Mouse (Mus musculus) macrophage (primary cell): ENCODE data around the gene Stac. TPM values are rescaled to one million over a fixed set of nuclear protein-coding genes. Genes with fewer than 3 reads are reported as not detected.

Experiments
- H3K27ac ChIP-seq: fragments of 350-480 bp; formaldehyde crosslinking; 2 replicates; pipeline ENCODE4 v1.9.0; 2021
- H3K36me3 ChIP-seq: fragments of 350-480 bp; formaldehyde crosslinking; 2 replicates; pipeline ENCODE4 v1.9.0; 2021; ENCODE audit errors: inconsistent target
- H3K4me3 ChIP-seq: fragments of 350-480 bp; formaldehyde crosslinking; 2 replicates; pipeline ENCODE4 v1.9.0; 2021; ENCODE audit errors: inconsistent target
- H3K79me2 ChIP-seq: fragments of 350-480 bp; formaldehyde crosslinking; 2 replicates; pipeline ENCODE4 v1.9.0; 2021; ENCODE audit errors: inconsistent target
- WGBS: methylation state at CpG from one replicate; pipeline ENCODE4 v1.1.7; 2026; ENCODE audit warnings: inconsistent platforms; ENCODE audit not compliant: missing documents; 5-methylcytosine and 5-hydroxymethylcytosine counted together
- polyA plus RNA-seq: library from polyadenylated mRNA; stranded (reverse); fragments of 250-400 nt; gene quantifications from 3 replicates; pipeline ENCODE4 v1.2.4, GENCODE M21; 2018; ENCODE audit warnings: inconsistent platforms
- total RNA-seq, 78 experiments: library from RNA; depleted of rRNA; stranded (reverse); fragments of 250-400 nt; gene quantifications; 1 replicate in 9 of 78; 2 replicates in 24 of 78; 3 replicates in 43 of 78; 4 replicates in 2 of 78; pipeline ENCODE4 v1.2.4; 2018; ENCODE audit warnings: inconsistent platforms in 56 of 78

Gene Stac
- total RNA-seq (2018; cell fraction: chromatin; rRNA removed) = not detected
- not detected for total RNA-seq (2018; cell fraction: cytosol; rRNA removed)
- total RNA-seq (2018; cell fraction: nucleus; rRNA removed) = not detected
- not detected in 3 replicates for polyA plus RNA-seq

DNA sequence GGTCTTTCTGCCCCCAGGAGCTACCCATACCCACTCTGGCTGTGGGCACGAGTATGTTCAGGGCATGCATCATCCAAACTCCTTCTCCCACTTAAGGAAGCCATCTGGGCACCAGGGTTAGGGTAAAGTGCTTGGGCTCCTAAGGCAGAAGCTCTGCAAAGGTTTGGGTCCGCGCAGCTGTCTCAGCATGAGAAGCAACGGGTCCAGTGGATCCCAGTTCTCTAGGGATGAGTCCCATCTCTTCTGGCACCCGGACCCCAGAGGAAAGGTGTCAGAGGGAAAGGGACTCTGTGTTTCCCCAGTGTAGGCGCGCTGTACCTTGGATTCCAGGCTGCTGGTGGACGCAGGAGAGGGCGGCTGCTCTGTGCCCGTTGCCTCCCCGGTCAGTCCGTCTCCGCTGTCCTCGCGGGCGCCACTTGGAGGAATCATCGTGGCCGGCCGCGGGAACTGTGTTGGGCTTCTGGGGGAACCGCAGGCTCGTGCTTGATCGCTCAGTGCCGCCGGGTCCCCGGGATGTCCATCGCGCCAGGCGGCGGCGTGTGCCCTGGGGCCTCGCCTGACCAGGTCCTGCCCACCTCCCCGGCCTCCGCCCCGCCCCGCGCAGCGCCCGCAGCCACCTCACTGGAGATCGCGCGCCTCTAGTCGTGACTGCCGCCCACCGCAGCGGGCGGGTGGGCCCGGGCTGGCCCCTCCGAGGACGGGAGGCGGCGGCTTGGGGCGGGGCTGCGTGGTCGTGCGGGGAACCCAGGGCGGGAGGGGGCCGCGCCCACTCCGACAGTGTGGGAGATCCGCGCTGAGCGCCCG lies at the start of gene Stac:
Stac (minus strand) TSS at position 669 of the 804 bp plus-strand sequence.
- Histone ChIP-seq H3K36me3 (no peaks in the 10 kb centered on the region), H3K4me3 (no peak within 1 kb of the TSS), H3K79me2 (no peaks in the 10 kb centered on the region), H3K27ac (no peak within 1 kb of the TSS)
- 6% methylated on average over 64 of the region's 64 CpGs for WGBS

DNA sequence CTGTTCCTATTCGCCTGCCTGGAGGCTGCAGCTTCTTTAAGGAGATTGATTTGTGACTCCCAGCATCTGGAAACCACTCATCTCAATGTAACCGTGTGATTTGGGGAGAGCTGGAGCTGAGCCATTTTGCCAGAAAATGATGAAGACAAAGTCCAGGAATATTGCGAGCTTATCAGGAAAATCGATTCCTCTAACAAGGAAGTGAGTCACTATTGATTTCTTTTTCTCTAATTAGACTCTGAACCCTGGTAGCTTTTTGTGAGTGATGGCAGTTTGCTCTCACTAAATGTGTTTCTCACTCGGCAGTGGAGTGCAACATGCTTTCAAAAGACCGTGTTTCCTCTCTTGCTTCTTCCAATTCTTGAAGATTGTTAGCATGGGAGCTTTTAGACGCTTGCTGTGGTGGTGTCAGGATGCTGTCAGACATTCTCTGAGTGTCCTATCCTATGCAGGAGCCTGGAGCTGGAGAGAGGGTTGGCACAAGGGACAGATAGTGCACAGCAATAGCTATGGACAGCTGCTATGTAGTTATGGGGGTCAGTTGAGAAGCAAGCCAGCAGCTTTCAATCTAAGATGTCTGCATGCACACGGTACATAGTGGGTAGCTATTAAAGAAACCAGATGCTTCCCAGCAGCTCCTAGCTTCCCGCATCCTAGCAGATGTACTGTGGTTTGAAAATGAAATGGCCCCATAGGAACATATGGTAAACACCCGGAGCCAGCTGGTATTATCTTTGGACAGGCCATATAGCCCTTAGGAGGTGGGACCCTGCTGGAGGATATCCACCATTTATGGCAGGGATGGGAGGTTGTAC lies 49.5 kb upstream of the Stac start:
- Histone ChIP-seq H3K79me2 (no peaks in the 10 kb centered on the region), H3K27ac (no peak overlapping the region), H3K36me3 (no peaks in the 10 kb centered on the region), H3K4me3 (no peak overlapping the region)
- 88% methylated on average over 10 of the region's 10 CpGs for WGBS

DNA sequence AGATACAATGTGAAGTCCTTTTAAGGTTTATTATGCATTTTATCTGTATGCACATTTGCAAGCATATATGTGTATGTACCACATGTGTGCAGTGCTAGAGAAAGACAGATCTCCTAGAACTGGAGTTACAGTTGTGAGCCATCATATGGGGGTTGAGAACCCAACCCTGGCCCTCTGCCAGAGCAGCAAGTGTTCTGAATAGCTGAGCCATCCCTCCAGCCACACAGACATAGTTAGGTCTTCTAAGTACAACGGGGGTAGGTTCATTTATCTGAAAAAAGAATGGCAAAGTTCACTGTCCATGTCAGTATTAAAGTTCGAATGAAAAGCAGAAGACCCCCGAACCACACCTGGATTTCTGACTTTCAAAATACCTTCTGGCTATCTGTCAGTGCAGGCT lies 48.9 kb upstream of the Stac start:
- Histone ChIP-seq H3K79me2 (no peaks in the 10 kb centered on the region), H3K36me3 (no peaks in the 10 kb centered on the region), H3K4me3 (no peak overlapping the region), H3K27ac (no peak overlapping the region)
- 81% methylated on average over 3 of the region's 3 CpGs for WGBS

DNA sequence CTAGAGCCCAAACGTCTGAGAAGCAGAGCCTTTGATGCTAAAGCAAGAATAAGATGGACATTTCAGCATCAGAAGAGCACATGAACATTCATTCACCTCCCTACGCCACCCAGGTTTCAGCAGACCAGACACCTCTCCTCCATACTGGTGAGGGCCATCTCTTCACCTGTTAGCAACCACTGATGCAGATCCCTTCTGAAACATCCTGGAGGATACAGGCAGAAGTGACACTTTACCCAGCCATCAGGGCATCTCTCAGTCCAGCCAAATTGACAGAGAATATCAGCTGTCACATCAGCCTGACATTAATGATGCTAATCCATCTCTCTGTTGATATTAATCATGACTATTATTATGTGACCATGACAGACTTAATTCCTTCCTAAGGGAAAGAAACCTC lies 47.6 kb upstream of the Stac start:
- H3K27ac ChIP-seq = no peak overlapping the region
- no peak overlapping the region for H3K4me3 ChIP-seq
- no peaks in the 10 kb centered on the region for H3K36me3 ChIP-seq
- H3K79me2 ChIP-seq = no peaks in the 10 kb centered on the region
- 74% methylated on average over 2 of the region's 2 CpGs for WGBS

DNA sequence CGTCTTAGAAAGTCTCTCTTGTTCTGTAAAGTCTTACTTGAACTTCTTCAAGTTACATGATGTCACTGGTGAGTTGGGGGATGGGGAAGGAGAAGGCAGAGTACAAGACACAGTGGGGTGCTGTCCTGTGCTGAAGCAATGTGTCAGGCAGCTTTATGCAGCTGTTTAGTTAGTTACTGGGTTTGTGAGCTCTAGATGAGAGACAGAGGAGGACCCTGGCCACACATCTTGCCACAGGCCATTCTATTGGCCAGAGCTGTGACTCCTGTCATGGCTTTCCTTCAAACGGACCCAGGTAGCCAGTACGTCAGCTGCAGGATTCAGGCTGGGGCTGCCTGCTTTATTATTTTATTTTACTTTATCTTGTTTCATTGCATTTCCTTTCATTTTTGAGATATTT lies 45.8 kb upstream of the Stac start:
- Histone ChIP-seq H3K27ac (no peak overlapping the region), H3K79me2 (no peaks in the 10 kb centered on the region), H3K4me3 (no peak overlapping the region), H3K36me3 (no peaks in the 10 kb centered on the region)
- WGBS = 92% methylated on average over 3 of the region's 3 CpGs

DNA sequence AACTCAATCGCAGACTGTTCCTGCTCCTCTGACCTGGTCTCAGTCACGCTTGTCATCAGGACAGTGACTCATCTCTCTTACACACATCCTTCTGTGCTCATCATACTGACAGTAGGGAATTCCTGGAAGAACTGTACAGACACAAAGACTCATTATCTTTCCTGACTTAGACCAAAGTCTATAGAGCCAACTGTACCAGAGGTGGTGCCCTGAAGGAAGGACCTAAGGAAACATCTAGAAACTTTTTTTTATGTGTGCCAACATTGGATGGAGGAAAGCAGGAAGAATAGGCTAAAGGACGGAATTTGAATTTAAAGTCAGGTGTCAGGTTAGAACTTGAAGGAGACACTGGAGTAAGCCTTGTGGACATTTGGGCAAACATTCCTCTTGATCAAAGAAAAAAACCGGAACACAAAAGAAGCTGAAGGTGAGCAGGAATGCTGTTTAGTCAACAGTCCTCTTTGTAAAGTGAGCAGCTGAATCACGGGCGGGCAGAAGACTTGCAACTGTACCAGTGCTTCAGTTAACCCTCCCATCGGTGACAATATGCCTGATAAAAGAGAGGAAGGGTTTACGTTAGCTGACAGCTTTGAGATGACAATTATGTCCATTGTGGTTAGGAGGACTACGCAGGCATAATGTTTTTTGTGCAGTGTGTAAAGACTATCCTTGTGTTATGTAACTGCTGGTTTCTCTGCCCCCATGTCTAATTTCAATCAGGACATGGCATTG lies 42.0 kb upstream of the Stac start:
- WGBS = 82% methylated on average over 9 of the region's 9 CpGs
- H3K27ac ChIP-seq = no peak overlapping the region
- no peaks in the 10 kb centered on the region for H3K79me2 ChIP-seq
- H3K36me3 ChIP-seq = no peaks in the 10 kb centered on the region
- H3K4me3 ChIP-seq = no peak overlapping the region

DNA sequence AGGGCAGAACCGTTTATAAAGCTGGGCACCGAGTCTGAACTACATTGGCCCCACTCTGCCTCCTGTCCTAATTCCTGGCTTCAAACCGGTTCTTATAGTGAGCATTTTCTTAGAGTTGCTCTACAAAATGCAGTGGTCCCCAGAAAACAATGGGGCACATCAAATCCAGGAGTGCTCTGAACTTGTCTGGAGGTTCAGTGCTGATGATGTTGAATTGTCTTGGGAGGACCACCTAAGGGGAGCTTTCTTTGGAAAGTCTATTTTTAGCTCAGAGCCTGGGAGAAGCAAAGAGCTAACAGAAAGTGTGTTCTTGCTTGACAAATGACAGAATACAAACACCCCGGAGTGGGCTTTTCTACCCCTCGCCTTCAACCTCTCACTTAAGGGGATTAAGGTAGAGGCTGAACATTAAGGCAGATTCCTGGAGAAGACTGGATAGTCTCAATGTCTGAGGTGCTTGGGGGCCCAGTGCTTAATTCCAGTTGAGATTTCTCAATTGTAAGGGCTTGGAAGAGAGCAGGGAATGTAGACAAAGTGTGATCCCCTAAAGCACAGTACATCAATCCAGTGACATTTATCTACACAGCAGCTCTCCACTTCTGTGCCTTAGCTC lies 34.9 kb upstream of the Stac start:
- H3K4me3 ChIP-seq = no peak overlapping the region
- WGBS = 85% methylated on average over 5 of the region's 5 CpGs
- H3K36me3 ChIP-seq = no peaks in the 10 kb centered on the region

DNA sequence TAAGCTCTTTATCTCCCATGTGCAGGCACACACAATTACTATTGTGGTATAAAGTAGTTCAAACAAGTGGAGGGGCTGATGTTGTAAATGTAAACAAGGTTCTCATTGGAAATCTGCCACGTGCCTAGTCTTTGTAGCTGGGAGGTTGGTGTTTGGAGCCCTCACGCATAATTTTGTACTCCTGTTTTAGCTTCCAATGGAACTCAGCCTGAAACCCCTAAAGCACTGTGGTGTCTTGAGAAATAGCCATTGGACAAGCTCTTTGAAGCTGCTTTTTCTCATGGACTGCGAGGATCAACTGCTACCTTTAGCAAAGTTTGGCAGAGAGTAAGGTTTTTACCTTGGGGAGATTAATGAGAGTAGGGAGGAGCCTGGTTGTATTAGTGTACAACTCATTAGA lies 24.3 kb upstream of the Stac start:
- 69% methylated on average over 2 of the region's 3 CpGs for WGBS
- no peaks in the 10 kb centered on the region for H3K36me3 ChIP-seq
- H3K4me3 ChIP-seq = no peak overlapping the region
- no peak overlapping the region for H3K27ac ChIP-seq
- no peaks in the 10 kb centered on the region for H3K79me2 ChIP-seq

More for the DNA sequence above, 34.9 kb upstream of the Stac start:
- H3K79me2 ChIP-seq = no peaks in the 10 kb centered on the region
- H3K27ac ChIP-seq = no peak overlapping the region

DNA sequence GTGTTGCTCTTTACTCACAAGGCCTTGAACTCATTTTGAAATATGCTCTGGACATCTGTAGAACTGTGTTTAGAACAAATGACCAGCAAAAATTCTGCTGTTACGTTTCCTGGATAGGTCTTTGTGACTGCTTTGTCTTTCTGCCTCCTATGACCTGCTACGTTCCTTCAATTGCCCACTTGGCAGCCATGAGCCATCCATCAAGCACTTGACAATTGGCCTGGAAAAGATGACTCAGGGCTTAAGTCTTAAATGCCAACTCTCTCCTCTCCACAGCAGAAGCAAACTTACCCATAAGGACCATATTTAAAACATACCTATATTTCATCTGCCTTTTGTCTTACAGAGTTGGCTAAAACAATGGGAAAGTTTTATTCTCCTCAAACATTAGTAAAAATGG lies 10.0 kb upstream of the Stac start:
- no peaks in the 10 kb centered on the region for H3K79me2 ChIP-seq
- WGBS = 63% methylated on average over 2 of the region's 2 CpGs

DNA sequence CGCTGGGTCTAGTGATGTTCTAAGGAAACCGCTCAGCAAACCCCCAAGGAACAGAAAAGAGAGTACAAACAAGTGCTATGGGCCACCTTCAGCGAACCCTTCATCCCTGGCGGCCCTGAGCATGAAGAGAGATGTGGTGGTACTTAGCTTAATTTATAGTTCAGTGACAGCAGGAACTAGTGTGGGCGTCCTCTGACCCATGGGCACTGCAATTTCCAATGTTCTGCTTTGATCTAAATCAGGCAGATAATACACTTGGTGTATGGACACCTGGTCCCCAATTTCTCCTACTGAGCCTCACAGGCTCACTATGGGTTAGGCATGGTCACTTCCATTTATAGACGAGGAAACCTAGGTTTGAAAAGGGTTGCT lies 322 bp upstream of the Stac start:
- Histone ChIP-seq H3K4me3 (no peak overlapping the region), H3K27ac (no peak overlapping the region), H3K79me2 (no peaks in the 10 kb centered on the region), H3K36me3 (no peaks in the 10 kb centered on the region)
- 6% methylated on average over 6 of the region's 6 CpGs for WGBS

More for the DNA sequence above, 10.0 kb upstream of the Stac start:
- no peak overlapping the region for H3K4me3 ChIP-seq
- no peak overlapping the region for H3K27ac ChIP-seq
- H3K36me3 ChIP-seq = no peaks in the 10 kb centered on the region

DNA sequence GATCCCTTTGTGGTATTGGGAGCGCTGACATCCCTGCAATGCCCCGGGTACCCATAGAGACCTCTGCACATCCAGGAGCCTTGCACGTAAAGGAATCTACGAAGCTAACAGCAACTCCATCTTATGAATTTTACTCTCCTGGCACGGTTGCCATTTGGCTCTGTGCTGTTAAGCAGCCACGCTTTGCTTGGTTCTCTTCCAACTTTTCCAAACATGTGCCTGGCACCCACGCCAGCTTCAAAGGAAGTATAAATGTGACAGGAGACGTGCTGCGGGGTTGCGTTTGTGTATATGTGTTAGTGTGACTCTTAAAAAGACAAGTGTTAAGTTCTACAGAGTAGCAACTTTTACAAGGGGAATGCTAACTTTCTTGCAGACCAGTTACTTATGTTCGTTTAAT lies 1.0 kb downstream of the Stac start:
- H3K79me2 ChIP-seq = no peaks in the 10 kb centered on the region
- 83% methylated on average over 10 of the region's 11 CpGs for WGBS

DNA sequence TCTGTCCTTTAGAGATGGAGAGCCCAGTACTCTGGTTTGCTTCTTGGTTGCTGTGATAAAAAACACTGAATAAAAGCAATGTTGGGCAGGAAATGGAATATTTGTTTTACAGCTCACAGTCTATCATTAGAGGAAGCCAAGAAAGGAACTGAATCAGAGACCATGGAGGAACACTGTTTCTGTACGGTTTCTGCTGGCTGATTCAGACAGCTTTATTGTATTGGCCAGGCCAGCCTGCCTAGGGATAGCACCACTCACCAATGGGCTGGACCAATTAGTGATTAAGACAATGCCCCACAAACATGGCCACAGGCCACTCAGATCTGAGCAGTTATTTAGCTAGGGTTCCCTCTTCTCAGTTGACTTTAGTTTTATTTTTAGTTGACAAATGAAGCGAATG lies 6.0 kb downstream of the Stac start:
- Histone ChIP-seq H3K27ac (no peak overlapping the region), H3K79me2 (no peaks in the 10 kb centered on the region), H3K36me3 (no peaks in the 10 kb centered on the region)

More for the DNA sequence above, 1.0 kb downstream of the Stac start:
- Histone ChIP-seq H3K4me3 (no peak overlapping the region), H3K27ac (no peak overlapping the region), H3K36me3 (no peaks in the 10 kb centered on the region)

DNA sequence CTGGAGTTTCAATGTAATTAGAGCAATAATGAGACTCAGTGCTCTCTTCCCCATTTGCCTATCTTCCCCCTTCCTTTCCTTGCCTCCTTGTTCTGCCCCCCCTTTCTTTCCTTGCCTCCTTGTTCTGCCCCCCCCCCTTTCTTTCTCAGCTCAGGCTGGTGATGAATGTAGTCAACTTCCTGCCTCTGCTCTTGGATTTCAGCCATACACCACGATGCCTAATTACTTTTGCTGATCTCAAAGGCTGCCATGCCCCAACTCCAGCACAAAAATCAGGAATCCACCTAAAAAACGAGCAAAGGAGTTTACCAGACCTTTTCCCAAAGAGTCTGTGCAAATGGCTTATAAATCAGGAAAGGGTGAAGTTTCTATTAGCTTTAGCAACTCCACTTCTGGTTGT lies 10.6 kb downstream of the Stac start:
- H3K36me3 ChIP-seq = no peaks in the 10 kb centered on the region
- H3K4me3 ChIP-seq = no peak overlapping the region
- no peaks in the 10 kb centered on the region for H3K79me2 ChIP-seq
- 8% methylated on average over 2 of the region's 2 CpGs for WGBS
- no peak overlapping the region for H3K27ac ChIP-seq

More for the DNA sequence above, 6.0 kb downstream of the Stac start:
- 44% methylated on average over 2 of the region's 2 CpGs for WGBS
- H3K4me3 ChIP-seq = no peak overlapping the region

DNA sequence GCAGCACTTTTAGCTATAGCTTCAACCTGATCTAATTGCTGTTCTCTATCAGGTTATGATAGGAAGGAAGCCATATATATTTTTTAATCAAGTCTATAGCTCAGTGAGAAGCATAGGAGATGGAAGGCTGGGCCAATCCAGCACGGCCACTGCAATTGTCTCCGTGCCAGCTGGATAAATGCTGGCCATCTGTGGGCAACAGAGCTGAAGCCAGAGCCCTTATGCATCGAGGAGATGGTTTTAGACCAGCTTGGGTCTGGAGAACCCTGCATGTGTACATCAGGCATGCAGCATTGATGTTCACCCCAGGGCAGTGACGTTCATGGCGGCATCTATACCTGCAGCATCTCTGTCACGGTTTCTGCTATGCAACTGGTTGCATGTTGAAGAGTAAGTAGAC lies 20.3 kb downstream of the Stac start:
- Histone ChIP-seq H3K4me3 (no peak overlapping the region), H3K79me2 (no peaks in the 10 kb centered on the region), H3K27ac (no peak overlapping the region), H3K36me3 (no peaks in the 10 kb centered on the region)
- 88% methylated on average over 6 of the region's 6 CpGs for WGBS
